Mouse (Mus musculus) E14TG2a.4 (cell line): ENCODE data around the gene Atrnl1.

ENCODE experiments used
- H3K27me3 ChIP-seq: 2 replicates; pipeline ENCODE4 v1.6.1; 2014; ENCODE audit warnings: low read length, control low read depth; ENCODE audit not compliant: insufficient read depth
- H3K36me3 ChIP-seq: 2 replicates; pipeline ENCODE4 v1.6.1; 2014; ENCODE audit warnings: low read length, control low read depth; ENCODE audit not compliant: insufficient read depth
- H3K4me1 ChIP-seq: replicated peaks from 2 replicates; pipeline ENCODE4 v1.6.1; 2014; ENCODE audit warnings: low read depth, low read length, control low read depth
- H3K4me3 ChIP-seq: replicated peaks from 2 replicates; pipeline ENCODE4 v1.5.1; 2014; ENCODE audit warnings: mild to moderate bottlenecking, low read length
- H3K9me3 ChIP-seq: 2 replicates; pipeline ENCODE4 v1.6.1; 2014; ENCODE audit warnings: low read length, control low read depth
- CTCF ChIP-seq: conservative IDR thresholded peaks from 2 replicates; pipeline ENCODE4 v1.5.1; 2014; ENCODE audit warnings: low read length
- NANOG ChIP-seq: IDR thresholded peaks from 2 replicates; pipeline ENCODE4 v1.6.1; 2014; ENCODE audit warnings: borderline replicate concordance, low read length, mixed read lengths
- POU5F1 ChIP-seq: IDR thresholded peaks from 2 replicates; pipeline ENCODE4 v1.6.1; 2014; ENCODE audit warnings: low read length, borderline replicate concordance

The Atrnl1 gene

GRCm38 (mm10) chr19:58124566-58124965 lies 513.7 kb downstream of the Atrnl1 start:
- Histone ChIP-seq H3K27me3 (no peaks in the 10 kb centered on the region), H3K4me3 (no peak overlapping the region), H3K4me1 (no peaks in the 10 kb centered on the region), H3K9me3 (no peaks in the 10 kb centered on the region), H3K36me3 (no peaks in the 10 kb centered on the region)
- no peak for TF ChIP-seq POU5F1
- TF ChIP-seq NANOG: no peak
- no peak for TF ChIP-seq CTCF

- H3K9me3 ChIP-seq: no peaks in the 10 kb centered on the region
- no peaks in the 10 kb centered on the region for H3K27me3 ChIP-seq
- TF ChIP-seq CTCF (no peak), POU5F1 (no peak), NANOG (no peak)
Observed at GRCm38 (mm10) chr19:58125010-58125409, 514.2 kb downstream of the Atrnl1 start.

GRCm38 (mm10) chr19:58131896-58132295 lies 521.1 kb downstream of the Atrnl1 start:
- TF ChIP-seq CTCF (no peak), NANOG (no peak), POU5F1 (no peak)
- H3K27me3 ChIP-seq: no peaks in the 10 kb centered on the region
- H3K4me1 ChIP-seq: no peaks in the 10 kb centered on the region
- no peaks in the 10 kb centered on the region for H3K9me3 ChIP-seq
- H3K4me3 ChIP-seq: no peak overlapping the region
- no peaks in the 10 kb centered on the region for H3K36me3 ChIP-seq

More at GRCm38 (mm10) chr19:58125010-58125409, 514.2 kb downstream of the Atrnl1 start:
- H3K4me3 ChIP-seq: no peak overlapping the region
- H3K36me3 ChIP-seq: no peaks in the 10 kb centered on the region
- no peaks in the 10 kb centered on the region for H3K4me1 ChIP-seq

- H3K9me3 ChIP-seq: no peaks in the 10 kb centered on the region
- H3K4me3 ChIP-seq: no peak overlapping the region
- no peaks in the 10 kb centered on the region for H3K27me3 ChIP-seq
- TF ChIP-seq POU5F1 (no peak), CTCF (no peak), NANOG (no peak)
- H3K4me1 ChIP-seq: no peaks in the 10 kb centered on the region
- no peaks in the 10 kb centered on the region for H3K36me3 ChIP-seq
Observed at GRCm38 (mm10) chr19:58140191-58140784, 529.5 kb downstream of the Atrnl1 start.

DNA sequence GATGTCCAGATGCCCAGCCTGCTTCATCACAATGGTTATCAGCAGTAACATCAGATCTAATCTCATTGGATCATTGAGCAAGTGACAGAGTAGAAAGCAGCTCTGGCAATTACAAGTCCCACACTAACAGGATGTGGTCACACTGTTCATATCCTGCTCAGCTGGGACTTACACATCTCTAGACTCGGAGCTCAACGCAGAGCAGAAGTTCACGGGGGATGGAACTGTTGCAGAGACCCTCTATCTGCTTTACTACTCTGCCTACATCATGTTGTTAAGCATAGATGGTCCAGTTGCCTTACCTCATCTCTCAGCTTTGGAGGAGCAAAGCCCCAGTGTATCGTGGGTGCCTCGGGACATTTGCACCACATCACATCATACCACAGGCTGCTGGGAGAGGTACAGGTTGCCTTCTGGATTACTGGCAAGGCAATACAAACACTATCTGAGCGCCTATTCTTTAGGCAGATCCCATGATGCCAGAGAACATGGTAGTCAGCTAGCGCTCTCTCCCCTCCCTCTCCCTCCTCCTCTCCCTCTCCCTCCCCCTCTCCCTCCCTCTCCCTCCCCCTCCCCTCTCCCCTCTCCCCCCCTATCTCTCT lies 533.1 kb downstream of the Atrnl1 start:
- no peaks in the 10 kb centered on the region for H3K4me1 ChIP-seq
- H3K9me3 ChIP-seq: no peaks in the 10 kb centered on the region
- TF ChIP-seq NANOG (no peak), POU5F1 (no peak), CTCF (no peak)
- H3K4me3 ChIP-seq: no peak overlapping the region
- H3K36me3 ChIP-seq: no peaks in the 10 kb centered on the region
- no peaks in the 10 kb centered on the region for H3K27me3 ChIP-seq

- Histone ChIP-seq H3K27me3 (no peaks in the 10 kb centered on the region; the same call in 1 of the 2 replicates), H3K4me1 (no peaks in the 10 kb centered on the region), H3K9me3 (no peaks in the 10 kb centered on the region), H3K4me3 (no peak overlapping the region), H3K36me3 (no peaks in the 10 kb centered on the region)
- TF ChIP-seq NANOG (no peak), POU5F1 (no peak), CTCF (no peak)
Observed at GRCm38 (mm10) chr19:58145521-58145920, 534.7 kb downstream of the Atrnl1 start.

DNA sequence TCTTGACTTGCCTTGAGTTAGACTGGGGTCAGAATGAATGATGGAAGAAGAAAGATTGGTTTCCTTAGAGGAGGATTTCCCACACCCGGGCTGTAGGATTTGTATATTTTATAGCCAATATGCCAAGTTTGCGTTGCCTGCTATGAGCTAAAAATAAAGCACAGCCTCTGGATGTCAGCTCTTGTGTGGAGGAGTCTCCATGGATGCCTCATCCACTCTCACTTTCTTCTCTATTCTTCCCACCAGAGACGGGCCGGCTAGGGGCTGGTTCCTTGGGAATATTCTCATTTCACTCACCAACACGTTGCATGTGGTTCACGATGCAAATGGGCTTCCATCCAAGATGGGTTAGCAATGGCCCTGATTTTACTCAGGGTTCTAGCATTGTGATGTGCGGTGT lies 540.4 kb downstream of the Atrnl1 start:
- Histone ChIP-seq H3K4me3 (no peak overlapping the region), H3K9me3 (peaks cover 12% of the 10 kb centered on the region; the same call in 1 of the 2 replicates), H3K36me3 (no peaks in the 10 kb centered on the region), H3K27me3 (no peaks in the 10 kb centered on the region; the same call in 1 of the 2 replicates), H3K4me1 (no peaks in the 10 kb centered on the region)
- TF ChIP-seq POU5F1 (no peak), NANOG (no peak), CTCF (no peak)

GRCm38 (mm10) chr19:58161569-58161968 lies 550.7 kb downstream of the Atrnl1 start:
- Histone ChIP-seq H3K4me3 (no peak overlapping the region), H3K4me1 (no peaks in the 10 kb centered on the region; the same call in none of the 2 replicates), H3K27me3 (peaks cover 11% of the 10 kb centered on the region), H3K36me3 (no peaks in the 10 kb centered on the region), H3K9me3 (no peaks in the 10 kb centered on the region)
- no peak for TF ChIP-seq CTCF
- TF ChIP-seq NANOG: no peak
- TF ChIP-seq POU5F1: no peak
